Mouse (Mus musculus): ENCODE results near the gene Cpne4. TPM values are rescaled to one million over a fixed set of nuclear protein-coding genes. Genes with fewer than 3 reads are reported as not detected.

Cpne4 gene
- total RNA-seq, 2 experiments from 2014 or later: not detected

- no peak for ATAC-seq (replicated peaks; ENCODE audit: low FRiP score, low TSS enrichment, poor library complexity, severe bottlenecking)
These were observed 306.6 kb downstream of the Cpne4 start for GRCm38 (mm10) chr9:104853701-104854100.

- ATAC-seq (replicated peaks; ENCODE audit: low FRiP score, low TSS enrichment, poor library complexity, severe bottlenecking): no peak
These were observed 307.3 kb downstream of the Cpne4 start for GRCm38 (mm10) chr9:104854245-104854921.

- no peak for ATAC-seq (replicated peaks; ENCODE audit: low FRiP score, low TSS enrichment, poor library complexity, severe bottlenecking)
These were observed 318.7 kb downstream of the Cpne4 start for GRCm38 (mm10) chr9:104865830-104866229.

GRCm38 (mm10) chr9:104872586-104872985, 325.5 kb downstream of the Cpne4 start:
- ATAC-seq (replicated peaks; ENCODE audit: low FRiP score, low TSS enrichment, poor library complexity, severe bottlenecking): no peak

- no peak for ATAC-seq (replicated peaks; ENCODE audit: low FRiP score, low TSS enrichment, poor library complexity, severe bottlenecking)
These were observed 327.1 kb downstream of the Cpne4 start for GRCm38 (mm10) chr9:104874157-104874556.

GRCm38 (mm10) chr9:104877014-104877413, 329.9 kb downstream of the Cpne4 start:
- no peak for ATAC-seq (replicated peaks; ENCODE audit: low FRiP score, low TSS enrichment, poor library complexity, severe bottlenecking)

- no peak for ATAC-seq (replicated peaks; ENCODE audit: low FRiP score, low TSS enrichment, poor library complexity, severe bottlenecking)
These were observed 331.5 kb downstream of the Cpne4 start for GRCm38 (mm10) chr9:104878558-104878957.

GRCm38 (mm10) chr9:104890517-104890916, 343.4 kb downstream of the Cpne4 start:
- ATAC-seq (replicated peaks; ENCODE audit: low FRiP score, low TSS enrichment, poor library complexity, severe bottlenecking): no peak

GRCm38 (mm10) chr9:104895360-104895759, 348.3 kb downstream of the Cpne4 start:
- ATAC-seq (replicated peaks; ENCODE audit: low FRiP score, low TSS enrichment, poor library complexity, severe bottlenecking): no peak

- ATAC-seq (replicated peaks; ENCODE audit: low FRiP score, low TSS enrichment, poor library complexity, severe bottlenecking): no peak
These were observed 354.0 kb downstream of the Cpne4 start for GRCm38 (mm10) chr9:104901118-104901517.

- no peak for ATAC-seq (replicated peaks; ENCODE audit: low FRiP score, low TSS enrichment, poor library complexity, severe bottlenecking)
These were observed 354.7 kb downstream of the Cpne4 start for GRCm38 (mm10) chr9:104901827-104902226.

GRCm38 (mm10) chr9:104912686-104913085, 365.6 kb downstream of the Cpne4 start:
- no peak for ATAC-seq (replicated peaks; ENCODE audit: low FRiP score, low TSS enrichment, poor library complexity, severe bottlenecking)

GRCm38 (mm10) chr9:104913327-104913726, 366.2 kb downstream of the Cpne4 start:
- ATAC-seq (replicated peaks; ENCODE audit: low FRiP score, low TSS enrichment, poor library complexity, severe bottlenecking): no peak

- no peak for ATAC-seq (replicated peaks; ENCODE audit: low FRiP score, low TSS enrichment, poor library complexity, severe bottlenecking)
These were observed 374.1 kb downstream of the Cpne4 start for GRCm38 (mm10) chr9:104921197-104921596.

- no peak for ATAC-seq (replicated peaks; ENCODE audit: low FRiP score, low TSS enrichment, poor library complexity, severe bottlenecking)
These were observed 375.0 kb downstream of the Cpne4 start for GRCm38 (mm10) chr9:104922051-104922450.

GRCm38 (mm10) chr9:104928806-104929205, 381.7 kb downstream of the Cpne4 start:
- no peak for ATAC-seq (replicated peaks; ENCODE audit: low FRiP score, low TSS enrichment, poor library complexity, severe bottlenecking)

GRCm38 (mm10) chr9:104940389-104940788, 393.3 kb downstream of the Cpne4 start:
- ATAC-seq (replicated peaks; ENCODE audit: low FRiP score, low TSS enrichment, poor library complexity, severe bottlenecking): no peak

- ATAC-seq (replicated peaks; ENCODE audit: low FRiP score, low TSS enrichment, poor library complexity, severe bottlenecking): no peak
These were observed 403.5 kb downstream of the Cpne4 start for GRCm38 (mm10) chr9:104950551-104950950.

GRCm38 (mm10) chr9:104952176-104952575, 405.1 kb downstream of the Cpne4 start:
- ATAC-seq (replicated peaks; ENCODE audit: low FRiP score, low TSS enrichment, poor library complexity, severe bottlenecking): no peak

- no peak for ATAC-seq (replicated peaks; ENCODE audit: low FRiP score, low TSS enrichment, poor library complexity, severe bottlenecking)
These were observed 425.7 kb downstream of the Cpne4 start for GRCm38 (mm10) chr9:104972828-104973227.

- ATAC-seq (replicated peaks; ENCODE audit: low FRiP score, low TSS enrichment, poor library complexity, severe bottlenecking): no peak
These were observed 435.0 kb downstream of the Cpne4 start for GRCm38 (mm10) chr9:104981934-104982548.
